Mouse (Mus musculus) left cerebral cortex, postnatal 10 days (tissue): Measurements from ENCODE around the gene Gm32742. TPM values are rescaled to one million over a fixed set of nuclear protein-coding genes. Genes with fewer than 3 reads are reported as not detected.

ENCODE experiments used
- DNase-seq, 2 experiments: peaks; one replicate each; pipeline ENCODE4 v3.0.0; 2021 to 2022; ENCODE audit warnings: low spot score in 2 of 2, mixed read lengths in 1 of 2; ENCODE audit errors: extremely low spot score in 1 of 2
- intact Hi-C: fragments of 180-260 bp; cut with DNase I; formaldehyde crosslinking; loops from one replicate; pipeline ENCODE4 v1.15.1; 2025
- total RNA-seq, 2 experiments: library from RNA; stranded (reverse); gene quantifications; 2 replicates each; pipeline ENCODE4 v1.2.3; 2021

Gene Gm32742
- not detected for total RNA-seq

DNA sequence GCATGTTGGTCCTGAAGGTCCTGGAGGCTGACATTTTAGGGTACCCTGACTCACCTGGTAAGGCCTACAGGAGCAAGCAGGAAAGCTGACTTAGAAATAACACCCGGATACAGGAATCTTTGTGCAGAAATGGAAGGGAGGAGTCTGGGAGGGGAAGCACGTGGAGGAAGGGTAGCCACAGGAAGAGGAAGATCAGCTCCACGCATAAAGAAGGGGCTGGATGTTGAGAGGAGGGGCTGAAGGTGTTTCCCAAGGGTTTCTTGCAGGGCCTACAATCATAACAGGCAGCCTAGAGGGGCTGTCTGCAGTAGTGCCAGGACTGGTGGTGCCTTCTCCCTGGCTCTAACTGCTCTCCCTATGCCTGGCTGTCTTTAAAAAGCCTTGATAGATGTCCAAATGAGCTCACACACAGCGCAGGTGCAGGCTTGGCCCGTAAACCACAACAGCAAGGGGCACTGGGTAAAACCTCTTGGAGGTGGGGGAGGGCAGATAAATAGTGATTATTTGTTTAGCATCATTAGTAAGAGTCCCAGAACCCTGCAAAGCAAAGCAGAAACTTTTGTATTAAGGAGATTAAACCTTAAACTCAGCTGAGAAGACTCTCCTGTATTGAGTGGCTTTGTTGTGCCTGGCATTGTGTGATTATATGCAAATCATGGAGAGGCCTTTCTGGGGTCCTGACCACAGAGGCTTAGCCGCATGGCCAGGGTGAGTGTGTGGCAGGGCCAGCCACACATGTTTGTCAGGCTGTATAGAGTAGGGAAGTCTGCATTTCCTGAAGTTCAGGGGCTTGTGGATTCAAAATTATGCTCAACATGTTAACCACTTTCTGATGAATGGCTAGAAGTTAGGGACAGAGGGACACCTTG is at the start of gene Gm32742:
Gene Gm32742 (minus strand): TSS at position 206 of the 869 bp plus-strand sequence.
- DNase-seq, result no peak
- intact Hi-C loops, result loop anchor here (10.0 kb wide), 2 partner anchors 599 to 769 kb away; partner anchors contain the start of gene Arhgap20

DNA sequence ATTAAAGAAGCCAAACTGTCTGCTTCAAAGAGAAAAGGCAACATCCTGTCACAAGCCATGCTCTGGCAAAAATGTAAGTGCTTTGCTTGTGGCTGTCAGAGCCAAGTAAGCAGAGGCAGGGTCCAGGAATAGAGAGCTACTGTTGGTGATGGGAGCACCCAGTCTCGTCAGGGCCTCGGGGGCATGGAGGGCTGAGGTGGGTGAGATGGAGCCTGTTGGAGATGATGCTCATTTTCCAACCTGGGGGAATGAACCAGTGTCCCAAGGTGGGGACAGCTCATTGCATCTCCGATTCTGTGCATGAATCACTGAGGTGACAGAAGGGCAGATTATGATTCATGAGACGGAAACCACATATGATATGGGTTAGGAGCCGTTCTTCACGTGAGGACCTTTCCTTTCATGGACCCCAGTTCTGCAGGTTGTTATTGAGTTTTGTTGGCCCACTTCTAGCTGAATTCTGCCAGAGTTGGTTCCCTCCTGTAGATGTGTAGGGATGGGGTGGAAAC is 48.5 kb upstream of the Gm32742 start:
- intact Hi-C loops, result no loop called here
- DNase-seq, result no peak

DNA sequence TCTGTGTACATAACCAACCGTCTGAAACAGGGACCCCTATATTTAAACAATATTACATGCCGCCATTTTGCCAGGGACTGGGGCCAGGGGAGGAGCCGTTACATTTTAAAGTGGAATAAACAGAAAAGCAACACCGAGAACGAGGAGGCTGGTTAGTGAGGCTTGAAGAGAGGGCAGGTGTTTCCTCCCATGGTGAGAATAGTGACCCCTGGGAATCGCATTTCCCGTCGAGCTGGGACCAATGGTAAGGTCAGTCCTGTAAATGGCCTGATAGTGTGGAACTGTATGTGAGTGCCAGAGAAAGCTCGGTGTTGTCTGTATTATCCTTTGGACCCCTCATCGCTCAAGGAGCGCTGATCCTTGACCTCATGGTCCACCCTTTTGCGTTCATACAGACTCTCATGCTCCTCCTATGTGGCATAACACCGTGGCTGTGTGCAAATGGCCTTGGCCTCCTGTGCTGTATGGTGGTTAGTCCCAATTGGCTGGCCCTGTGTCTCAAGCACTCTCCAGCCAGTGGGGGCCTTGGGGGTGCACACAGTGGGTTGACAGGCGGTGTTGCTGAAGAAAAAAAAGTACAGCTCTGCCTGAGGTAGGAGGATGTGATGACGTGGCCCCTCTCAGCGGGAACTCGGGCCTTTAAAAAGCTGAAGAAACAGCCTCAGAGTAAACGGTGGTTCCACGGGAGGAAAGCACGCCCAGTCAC is 47.9 kb upstream of the Gm32742 start, which contains the start of gene Pou2af1:
Gene Pou2af1 (plus strand): TSS at position 686 of the 706 bp plus-strand sequence.
- intact Hi-C loops, result no loop called here
- DNase-seq, result peak in 1 of 2 experiments; percentile 72

DNA sequence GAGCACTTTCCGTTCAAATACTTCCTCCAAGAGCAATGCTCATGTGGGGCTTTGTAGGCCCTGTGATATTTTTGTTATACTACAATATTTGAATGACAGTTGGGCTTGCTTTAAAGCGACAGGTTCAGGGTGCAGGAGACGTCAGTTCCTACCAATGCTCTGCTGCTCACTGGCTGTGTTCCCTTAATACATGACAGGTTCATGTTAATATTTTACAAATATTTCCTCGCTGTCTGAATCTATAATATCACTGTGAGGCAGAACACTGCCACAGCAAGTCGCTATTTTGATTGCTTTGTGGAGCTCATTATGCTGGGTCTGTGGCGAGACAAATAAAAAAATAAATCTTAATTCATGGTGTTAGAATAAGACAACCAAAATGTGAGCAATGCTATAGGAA is 45.9 kb upstream of the Gm32742 start:
- intact Hi-C loops, result no loop called here
- no peak for DNase-seq

DNA sequence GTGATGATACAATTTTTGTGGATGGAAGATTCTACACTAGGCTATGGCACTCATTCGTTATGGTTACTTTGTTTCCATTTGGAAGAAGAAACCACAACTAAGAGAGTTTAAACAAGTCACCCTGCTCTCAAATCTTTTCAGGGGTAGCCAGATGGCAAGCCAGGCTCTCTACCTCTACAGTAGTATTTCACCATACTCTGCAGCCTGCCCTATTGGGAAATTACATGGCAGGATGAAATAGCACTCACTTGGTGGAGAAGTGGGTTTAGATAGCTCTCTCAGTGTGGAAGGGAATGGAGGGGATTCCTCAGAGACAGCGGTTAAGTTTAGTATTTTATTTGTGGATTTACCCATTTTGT is 43.6 kb upstream of the Gm32742 start:
- DNase-seq, result no peak
- intact Hi-C loops, result no loop called here

DNA sequence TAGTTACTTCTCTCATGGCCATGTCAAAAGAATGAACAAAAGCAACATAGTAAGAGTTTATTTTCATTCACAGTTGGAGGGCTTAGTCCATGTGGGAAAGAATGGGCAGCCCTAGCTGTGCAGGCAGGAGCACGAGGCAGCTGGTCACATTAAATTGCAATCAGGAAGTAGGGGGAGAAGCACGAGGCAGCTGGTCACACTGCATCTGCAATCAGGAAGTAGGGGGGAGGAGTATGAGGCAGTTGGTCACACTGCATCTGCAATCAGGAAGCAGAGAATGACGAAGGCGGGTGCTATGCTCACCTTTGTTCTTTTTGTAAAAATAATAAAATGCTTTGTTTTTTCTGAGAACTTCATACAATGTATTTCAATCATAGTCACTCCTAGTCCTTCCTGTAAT is 29.5 kb upstream of the Gm32742 start:
- no peak for DNase-seq
- intact Hi-C loops, result no loop called here

DNA sequence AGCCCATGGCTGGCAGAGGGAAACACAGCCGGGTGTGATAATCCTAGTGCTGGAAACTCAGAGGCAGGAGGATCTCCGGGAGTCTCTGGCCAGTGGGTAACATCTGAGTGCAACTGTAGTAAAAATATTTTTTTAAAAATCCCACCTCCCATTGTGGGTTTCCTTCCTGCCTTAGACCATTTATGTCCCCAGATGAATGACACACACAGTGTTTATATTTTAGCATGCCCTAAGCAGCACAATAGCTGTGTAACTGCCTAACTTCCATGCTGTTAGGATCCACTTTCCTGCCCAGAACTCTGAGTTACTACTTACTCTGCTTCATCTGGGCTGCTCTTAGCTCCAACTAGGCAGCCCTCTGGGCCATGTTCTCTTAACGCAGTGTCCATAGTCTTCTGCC is 25.3 kb upstream of the Gm32742 start:
- DNase-seq, result no peak
- intact Hi-C loops, result no loop called here

DNA sequence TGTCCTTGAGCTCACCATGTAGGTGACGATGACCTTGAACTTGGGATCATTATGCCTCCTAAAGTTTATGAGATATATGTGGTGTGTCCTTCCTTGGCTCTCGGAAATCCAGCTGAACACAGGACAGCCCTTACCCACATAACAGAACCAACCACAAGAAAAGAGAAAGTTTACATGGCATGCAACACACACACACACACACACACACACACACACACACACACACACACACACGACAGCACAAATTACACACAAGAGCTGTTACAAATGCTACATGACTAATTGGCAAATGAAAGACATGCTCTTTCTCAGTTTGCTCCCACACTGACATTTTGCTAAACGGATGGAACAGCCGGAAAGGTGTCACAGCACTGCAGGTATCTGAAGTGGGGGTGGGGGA is 20.6 kb upstream of the Gm32742 start:
- DNase-seq, result no peak
- intact Hi-C loops, result no loop called here

DNA sequence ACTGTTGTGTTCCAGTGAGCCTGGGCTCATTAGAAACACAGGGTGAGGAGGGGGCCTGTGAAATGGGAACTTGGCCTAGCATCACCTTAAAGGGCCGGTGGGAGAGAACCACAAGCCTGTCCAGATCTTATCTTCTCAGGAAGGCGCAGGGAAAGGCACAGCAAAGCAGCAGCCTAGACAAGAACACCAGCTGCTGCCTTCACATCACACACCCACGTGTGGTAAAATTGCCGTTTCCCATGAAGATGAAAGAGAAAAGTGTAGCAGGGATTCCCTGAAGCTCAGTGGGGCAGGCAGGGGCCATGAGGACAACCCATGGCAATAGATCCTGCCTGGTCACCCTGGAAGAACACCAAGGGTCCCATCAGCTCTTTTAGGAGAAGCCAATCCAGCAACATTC is 20.1 kb upstream of the Gm32742 start:
- DNase-seq, result peak; percentile 31 to 40
- intact Hi-C loops, result no loop called here

DNA sequence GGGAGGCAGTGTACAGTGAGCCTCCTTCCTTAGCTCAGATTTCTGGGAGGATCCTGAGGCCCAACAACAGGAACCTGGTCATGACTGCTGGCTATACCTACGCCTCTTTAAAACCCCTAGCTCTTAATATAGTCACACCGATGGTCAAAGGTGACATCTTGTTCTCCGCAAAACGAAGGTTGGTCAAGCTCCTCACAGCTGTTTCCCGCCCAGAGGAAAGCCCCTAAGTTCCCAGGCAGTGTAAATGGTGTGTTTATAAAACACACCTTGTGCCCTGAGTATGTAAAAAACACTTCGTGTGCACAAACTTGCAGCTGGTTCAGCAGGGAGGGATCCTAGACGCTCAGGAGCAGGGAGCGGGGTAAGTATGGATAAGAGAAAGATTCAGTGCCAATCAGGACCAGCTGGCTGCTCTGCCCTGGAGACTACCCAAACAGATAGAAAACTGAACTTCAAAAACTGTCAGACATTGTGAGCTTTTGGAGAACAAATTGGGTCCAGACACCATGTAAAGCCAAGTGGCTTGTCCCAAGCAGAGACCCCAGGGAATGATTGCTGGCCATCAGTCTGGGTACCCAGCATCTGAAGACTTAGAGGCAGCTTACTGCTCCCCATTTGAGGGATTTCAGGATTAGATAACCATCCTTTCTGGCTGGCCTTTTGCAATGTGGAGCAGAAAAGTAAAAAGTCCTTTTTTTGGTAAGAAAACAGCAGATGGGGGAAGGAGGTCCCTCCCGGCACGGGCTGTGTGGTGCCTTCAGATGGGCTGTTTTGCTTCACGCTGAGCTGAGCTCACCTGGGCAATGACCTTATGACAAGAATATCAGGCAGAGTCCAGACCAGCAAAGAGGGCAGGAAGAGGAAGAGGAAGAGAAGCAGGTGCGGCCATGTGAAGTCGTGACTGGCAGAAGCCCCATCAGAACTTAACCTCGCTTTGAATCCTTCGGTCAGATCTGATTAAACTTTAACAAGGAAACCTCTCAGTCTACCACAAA is 17.7 kb upstream of the Gm32742 start:
- no peak for DNase-seq
- intact Hi-C loops, result no loop called here

DNA sequence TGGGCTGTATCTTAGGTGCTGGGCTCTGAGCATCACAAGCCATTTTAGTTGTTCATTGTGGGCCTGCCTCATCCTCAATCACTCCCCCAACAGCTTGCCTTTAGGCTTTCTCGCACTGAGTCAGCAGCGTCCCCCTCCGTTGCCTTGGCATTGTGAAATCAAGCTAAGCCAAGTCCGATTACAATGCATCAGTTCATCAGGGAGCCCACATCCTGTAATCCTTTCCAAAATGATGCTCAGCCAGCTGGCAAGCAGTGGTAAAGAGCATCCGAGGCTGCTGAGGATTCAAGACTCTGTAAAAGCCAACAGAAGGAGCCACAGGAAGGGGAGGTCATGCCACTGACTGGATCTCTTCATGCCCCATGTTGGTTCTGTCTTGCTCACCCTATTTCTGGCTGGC is 15.3 kb upstream of the Gm32742 start:
- peak; percentile 47 to 69 for DNase-seq
- intact Hi-C loops, result no loop called here

DNA sequence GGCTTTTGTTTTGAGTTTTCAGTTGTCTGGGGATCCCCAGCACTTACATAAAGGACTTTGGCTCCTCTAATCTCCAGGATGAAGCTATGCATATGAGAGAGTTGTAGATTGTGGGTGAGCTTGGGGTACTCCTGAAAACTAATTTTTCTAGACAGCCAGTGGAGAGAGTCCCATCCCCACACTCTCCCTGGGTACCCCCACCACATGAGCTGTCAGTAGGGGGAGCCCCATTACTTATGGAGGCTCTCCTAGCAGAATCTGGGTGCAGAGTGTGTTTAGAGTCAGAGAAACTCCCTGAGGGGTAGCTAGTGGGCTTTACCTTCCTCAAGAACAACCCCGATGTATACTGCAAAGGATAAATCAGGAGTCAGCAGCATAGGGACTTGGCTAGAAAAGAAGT is 13.0 kb upstream of the Gm32742 start:
- intact Hi-C loops, result no loop called here
- no peak for DNase-seq

DNA sequence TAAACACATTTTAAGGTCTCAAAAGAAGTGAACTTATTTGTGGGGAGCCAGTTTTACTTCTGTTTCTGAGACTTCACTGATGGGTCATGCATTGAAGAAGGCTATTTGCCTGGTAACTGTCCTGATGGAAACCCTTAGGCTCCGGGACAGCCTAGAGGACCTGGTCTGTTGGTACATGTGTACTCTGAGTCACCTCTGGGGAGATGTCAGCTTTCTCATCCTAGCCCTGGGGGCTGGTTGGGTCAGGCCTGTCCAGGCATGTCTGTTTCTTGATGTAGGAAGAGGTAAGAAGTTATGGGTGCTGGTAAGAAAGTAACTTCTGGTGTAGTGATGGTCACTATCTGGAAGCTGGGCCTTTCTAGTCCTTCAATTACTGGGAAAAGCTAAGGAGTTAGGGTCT is 10.4 kb upstream of the Gm32742 start:
- intact Hi-C loops, result no loop called here
- DNase-seq, result no peak

DNA sequence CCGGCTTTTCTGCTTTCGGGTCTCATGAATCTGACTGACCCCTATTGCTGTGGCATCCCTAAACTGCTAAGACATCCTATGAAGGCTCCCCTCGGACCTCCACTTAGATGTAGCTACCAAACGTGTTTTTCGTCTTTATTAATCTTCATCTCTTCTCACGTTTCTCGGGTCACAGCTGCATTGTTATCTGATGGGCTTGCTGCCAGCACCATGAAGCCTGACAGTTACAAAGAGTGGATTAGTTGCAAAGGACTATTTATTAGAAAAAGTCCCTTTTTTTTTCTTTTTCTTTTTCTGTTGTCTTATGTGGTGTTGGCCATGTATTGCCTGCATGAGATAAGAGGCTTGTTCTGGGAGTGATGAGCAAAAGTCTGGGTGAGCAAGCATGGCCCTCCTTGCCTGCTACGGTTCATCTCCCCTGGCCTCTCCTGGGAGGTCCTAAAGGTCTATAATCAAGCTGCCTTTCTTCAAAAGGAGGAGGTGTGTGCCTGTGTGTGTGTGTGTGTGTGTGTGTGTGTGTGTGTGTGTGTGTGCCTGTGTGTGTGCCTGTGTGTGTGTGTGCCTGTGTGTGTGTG is 9.7 kb upstream of the Gm32742 start:
- DNase-seq, result no peak
- intact Hi-C loops, result no loop called here

DNA sequence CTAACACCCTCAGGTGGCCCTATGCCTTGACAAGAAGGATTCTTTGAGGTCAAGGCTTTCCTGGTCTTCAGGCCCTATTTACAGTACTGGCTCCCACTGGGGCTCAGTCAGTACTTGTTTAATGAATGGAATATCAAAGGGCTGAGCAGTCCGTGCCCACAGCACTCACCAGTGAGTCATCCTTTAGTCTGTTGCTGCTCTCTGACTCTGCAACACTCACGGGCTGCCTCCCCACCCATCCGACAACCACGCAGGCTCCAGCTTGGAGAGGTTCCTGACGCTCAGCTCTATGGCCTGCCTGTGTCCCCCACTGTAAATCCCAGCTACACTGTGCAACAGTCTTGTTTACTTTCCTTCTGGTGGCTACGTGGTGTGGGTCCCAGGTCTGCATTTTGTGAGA is 5.0 kb upstream of the Gm32742 start:
- intact Hi-C loops, result no loop called here
- DNase-seq, result no peak

DNA sequence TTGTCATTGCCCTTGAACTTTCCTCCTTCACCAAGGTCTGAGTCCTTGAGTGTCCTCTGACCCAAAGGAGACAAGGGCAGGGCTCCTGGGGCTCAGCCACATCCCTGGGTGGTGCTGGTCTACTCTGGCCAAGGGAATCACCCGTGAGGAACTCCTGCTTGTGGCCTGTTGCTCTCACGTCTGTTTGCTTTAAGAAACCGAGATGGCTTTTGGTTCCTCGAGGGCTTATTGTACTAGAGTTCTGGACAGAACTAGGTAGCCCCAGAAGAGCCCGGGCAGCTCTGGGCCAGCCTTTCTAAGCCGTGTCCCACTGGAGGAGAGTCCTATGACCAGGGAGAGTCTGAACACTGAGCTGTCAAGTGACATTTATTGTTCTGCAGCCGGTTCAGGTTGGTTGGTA is 3.8 kb upstream of the Gm32742 start:
- no peak for DNase-seq
- intact Hi-C loops, result loop anchor here (10.0 kb wide), 2 partner anchors 596 to 766 kb away; partner anchors contain the start of gene Arhgap20

DNA sequence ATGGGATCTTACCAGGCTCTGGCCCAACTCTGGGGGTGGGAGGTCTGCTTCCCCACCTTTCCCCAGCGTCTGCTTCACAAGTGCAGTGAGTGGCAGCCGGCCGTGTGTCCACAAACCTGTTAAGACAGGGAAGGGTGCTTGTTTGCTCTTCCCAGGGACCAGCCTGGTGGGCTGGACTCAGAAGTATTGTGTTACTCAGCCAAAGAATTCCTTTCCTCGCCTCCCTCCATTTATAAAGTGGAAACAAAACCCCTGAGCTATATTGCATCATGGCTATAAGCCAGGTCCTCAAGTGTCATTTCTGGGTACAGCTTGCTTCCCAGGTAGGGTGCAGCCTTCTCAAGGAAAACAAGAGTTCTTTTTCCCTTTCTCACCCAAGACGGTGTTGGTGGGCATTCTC is 3.4 kb upstream of the Gm32742 start:
- no peak for DNase-seq
- intact Hi-C loops, result loop anchor here (10.0 kb wide), 2 partner anchors 596 to 766 kb away; partner anchors contain the start of gene Arhgap20

DNA sequence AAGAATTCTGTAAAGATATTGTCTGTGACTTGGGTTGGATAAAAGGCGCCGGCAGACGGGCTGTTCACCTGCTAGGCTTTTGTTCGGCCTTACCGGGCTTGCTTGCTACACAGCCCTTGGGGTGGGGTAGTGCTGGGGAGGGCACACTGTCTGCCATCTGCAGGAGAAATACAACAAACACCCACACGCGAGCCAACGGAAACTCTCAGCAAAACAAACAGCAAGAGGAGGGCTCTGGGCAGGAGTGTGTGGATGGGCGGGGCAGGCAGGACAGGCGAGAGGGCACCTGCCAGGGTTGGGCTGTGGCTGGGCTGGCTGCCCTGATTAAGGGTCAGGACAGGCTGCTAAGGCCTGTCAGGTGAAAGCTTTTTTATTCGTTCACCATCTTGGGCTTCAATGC is 2.6 kb upstream of the Gm32742 start:
- no peak for DNase-seq

More for the DNA sequence above, 2.6 kb upstream of the Gm32742 start:
- intact Hi-C loops, result loop anchor here (10.0 kb wide), 2 partner anchors 597 to 767 kb away; partner anchors contain the start of gene Arhgap20
